Mouse (Mus musculus) erythroblast, embryonic 14.5 days (primary cell): ENCODE measurements around the gene Dync2li1.

Experiments used
- GATA1 ChIP-seq: IDR thresholded peaks from 2 replicates; pipeline ENCODE4 v1.6.1; 2012; ENCODE audit warnings: low read length, inconsistent platforms, mixed read lengths
- TAL1 ChIP-seq: IDR thresholded peaks from 3 replicates; pipeline ENCODE4 v1.6.1; 2012; ENCODE audit warnings: low read length, inconsistent platforms, mixed read lengths

GRCm38 (mm10) chr17:84637971-84638370 is 11.7 kb downstream of the Dync2li1 start:
- TF ChIP-seq TAL1 = no peak
- TF ChIP-seq GATA1 = no peak
